Mouse (Mus musculus) embryonic facial prominence, embryonic 10.5 days (tissue): ENCODE results near the gene Rgr. TPM values are rescaled to one million over a fixed set of nuclear protein-coding genes. Genes with fewer than 3 reads are reported as not detected.

ENCODE experiments used
- polyA plus RNA-seq: library from polyadenylated mRNA; unstranded; fragments of >200 nt; fragmentation: Nextera tagmentation; extraction: Ambion mirVana; gene quantifications from 2 replicates; pipeline ENCODE4 v1.2.1, GENCODE M21; 2016

Rgr gene
- polyA plus RNA-seq, 1 experiment from 2014 or later, result not detected

Other genes starting within 250 kb of the Rgr start
- 29.9 and 34.2 TPM in 2 replicates for gene Ccser2, start 80.2 kb downstream of the Rgr start, polyA plus RNA-seq
- not detected in 2 replicates for gene Lrit1, start 5.9 kb upstream of the Rgr start, polyA plus RNA-seq
- gene Lrit2, start 19.0 kb upstream of the Rgr start, polyA plus RNA-seq, result not detected in 2 replicates
- gene Cdhr1, start 49.4 kb upstream of the Rgr start, polyA plus RNA-seq, result 1.5 and 2.9 TPM in 2 replicates
- gene 2610528A11Rik, start 65.1 kb upstream of the Rgr start, polyA plus RNA-seq, result 0.49 TPM in 1 of 2 replicates, not detected in the other
- 202 and 213 TPM in 2 replicates for gene Ghitm, start 86.3 kb upstream of the Rgr start, polyA plus RNA-seq